Mouse (Mus musculus): ENCODE data around the gene Krtap4-1. TPM values are rescaled to one million over a fixed set of nuclear protein-coding genes. Genes with fewer than 3 reads are reported as not detected.

Gene Krtap4-1
- total RNA-seq, 1 experiment, result not detected

DNA sequence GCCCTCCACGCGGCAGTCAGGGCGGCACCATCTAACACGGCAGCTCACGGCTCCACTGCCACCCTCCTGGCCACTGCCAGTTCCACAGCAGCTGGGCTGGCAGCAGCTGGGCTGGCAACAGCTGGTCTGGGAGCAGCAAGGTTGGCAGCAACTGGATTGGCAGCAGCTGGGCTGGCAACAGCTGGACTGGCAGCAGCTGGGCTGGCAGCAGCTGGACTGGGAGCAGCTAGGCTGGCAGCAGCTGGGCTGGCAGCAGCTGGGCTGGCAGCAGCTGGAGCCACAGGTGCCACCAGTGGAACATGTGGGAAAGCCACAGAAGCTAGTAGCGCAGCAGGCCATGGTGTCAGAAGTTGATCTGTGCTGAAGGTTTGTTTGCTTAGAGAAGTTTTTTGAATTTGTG is 37.1 kb downstream of the Krtap4-1 start, which contains the start of gene Krtap1-3:
Gene Krtap1-3, minus strand, starts transcription at position 359 of the 400 bp plus-strand sequence.
- TF ChIP-seq ZNF384 (IDR thresholded peaks at IDR 0.05; ENCODE audit: low read depth, low read length) (no peak), ZC3H11A (IDR thresholded peaks at IDR 0.05; ENCODE audit: borderline replicate concordance, low read depth, low read length) (no peak), HCFC1 (IDR thresholded peaks at IDR 0.05; ENCODE audit: borderline replicate concordance, insufficient read depth, low read length) (no peak), MAFK (IDR thresholded peaks at IDR 0.05; ENCODE audit: insufficient read depth, low read depth, low read length) (no peak), CHD2 (IDR thresholded peaks at IDR 0.05; ENCODE audit: low read depth, low read length) (no peak)
- Histone ChIP-seq H3K9me3 (ENCODE audit: control insufficient read depth, insufficient read depth, low read depth, low read length) (no peaks in the 10 kb centered on the region), H3K27ac (ENCODE audit: insufficient read depth, low read depth, low read length, poor library complexity, severe bottlenecking) (no peak within 1 kb of the TSS), H3K4me3 (ENCODE audit: insufficient read depth in 1 of 2, low read depth in 1 of 2, low read length in 2 of 2, poor library complexity in 1 of 2, severe bottlenecking in 1 of 2) (no peak within 1 kb of the TSS), H3K36me3 (ENCODE audit: control insufficient read depth, insufficient read depth, low read length, poor library complexity, severe bottlenecking) (no peaks in the 10 kb centered on the region), H3K4me1 (ENCODE audit: control insufficient read depth in 2 of 2, insufficient read depth in 2 of 2, low read length in 2 of 2, poor library complexity in 1 of 2) (no peaks in the 10 kb centered on the region), H3K9ac (ENCODE audit: insufficient read depth, low read depth, low read length, poor library complexity, severe bottlenecking) (no peak within 1 kb of the TSS)
- DNase-seq (ENCODE audit: low read depth, low spot score), result no peak
- in situ Hi-C loops (cut with MboI; ENCODE audit: low sequenced_read_pairs in 2 of 2, unreplicated experiment in 2 of 2), result no loop called here

GRCm38 (mm10) chr11:99585096-99585495 is 42.9 kb downstream of the Krtap4-1 start:
- in situ Hi-C loops (cut with MboI; ENCODE audit: low sequenced_read_pairs in 2 of 2, unreplicated experiment in 2 of 2), result no loop called here
- Histone ChIP-seq H3K9me3 (ENCODE audit: control insufficient read depth, insufficient read depth, low read depth, low read length) (no peaks in the 10 kb centered on the region), H3K27ac (ENCODE audit: insufficient read depth, low read depth, low read length, poor library complexity, severe bottlenecking) (no peak overlapping the region), H3K4me1 (ENCODE audit: control insufficient read depth in 2 of 2, insufficient read depth in 2 of 2, low read length in 2 of 2, poor library complexity in 1 of 2) (no peaks in the 10 kb centered on the region), H3K4me3 (ENCODE audit: insufficient read depth in 1 of 2, low read depth in 1 of 2, low read length in 2 of 2, poor library complexity in 1 of 2, severe bottlenecking in 1 of 2) (no peak overlapping the region), H3K36me3 (ENCODE audit: control insufficient read depth, insufficient read depth, low read length, poor library complexity, severe bottlenecking) (no peaks in the 10 kb centered on the region), H3K9ac (ENCODE audit: insufficient read depth, low read depth, low read length, poor library complexity, severe bottlenecking) (no peak overlapping the region)
- no peak for DNase-seq (ENCODE audit: low read depth, low spot score)
- TF ChIP-seq MAFK (IDR thresholded peaks at IDR 0.05; ENCODE audit: insufficient read depth, low read depth, low read length) (no peak), ZC3H11A (IDR thresholded peaks at IDR 0.05; ENCODE audit: borderline replicate concordance, low read depth, low read length) (no peak), ZNF384 (IDR thresholded peaks at IDR 0.05; ENCODE audit: low read depth, low read length) (no peak), HCFC1 (IDR thresholded peaks at IDR 0.05; ENCODE audit: borderline replicate concordance, insufficient read depth, low read length) (no peak), CHD2 (IDR thresholded peaks at IDR 0.05; ENCODE audit: low read depth, low read length) (no peak)

- no peak for DNase-seq (ENCODE audit: low read depth, low spot score)
- Histone ChIP-seq H3K9ac (ENCODE audit: insufficient read depth, low read depth, low read length, poor library complexity, severe bottlenecking) (no peak within 1 kb of the TSS), H3K4me1 (ENCODE audit: control insufficient read depth in 2 of 2, insufficient read depth in 2 of 2, low read length in 2 of 2, poor library complexity in 1 of 2) (no peaks in the 10 kb centered on the region), H3K4me3 (ENCODE audit: insufficient read depth in 1 of 2, low read depth in 1 of 2, low read length in 2 of 2, poor library complexity in 1 of 2, severe bottlenecking in 1 of 2) (no peak within 1 kb of the TSS), H3K36me3 (ENCODE audit: control insufficient read depth, insufficient read depth, low read length, poor library complexity, severe bottlenecking) (no peaks in the 10 kb centered on the region), H3K27ac (ENCODE audit: insufficient read depth, low read depth, low read length, poor library complexity, severe bottlenecking) (no peak within 1 kb of the TSS), H3K9me3 (ENCODE audit: control insufficient read depth, insufficient read depth, low read depth, low read length) (no peaks in the 10 kb centered on the region)
- no peak for TF ChIP-seq HCFC1 (IDR thresholded peaks at IDR 0.05; ENCODE audit: borderline replicate concordance, insufficient read depth, low read length)
- TF ChIP-seq MAFK (IDR thresholded peaks at IDR 0.05; ENCODE audit: insufficient read depth, low read depth, low read length), result no peak
- no peak for TF ChIP-seq CHD2 (IDR thresholded peaks at IDR 0.05; ENCODE audit: low read depth, low read length)
- TF ChIP-seq ZC3H11A (IDR thresholded peaks at IDR 0.05; ENCODE audit: borderline replicate concordance, low read depth, low read length), result no peak
- no peak for TF ChIP-seq ZNF384 (IDR thresholded peaks at IDR 0.05; ENCODE audit: low read depth, low read length)
- in situ Hi-C loops (cut with MboI; ENCODE audit: low sequenced_read_pairs in 2 of 2, unreplicated experiment in 2 of 2), result no loop called here
These were observed 44.8 kb downstream of the Krtap4-1 start, which contains the start of gene Krtap1-4 for GRCm38 (mm10) chr11:99583245-99583704. TSS of gene Krtap1-4 (minus strand) at chr11:99583654.

GRCm38 (mm10) chr11:99581564-99581963 is 46.5 kb downstream of the Krtap4-1 start:
- Histone ChIP-seq H3K9me3 (ENCODE audit: control insufficient read depth, insufficient read depth, low read depth, low read length) (no peaks in the 10 kb centered on the region), H3K36me3 (ENCODE audit: control insufficient read depth, insufficient read depth, low read length, poor library complexity, severe bottlenecking) (no peaks in the 10 kb centered on the region), H3K27ac (ENCODE audit: insufficient read depth, low read depth, low read length, poor library complexity, severe bottlenecking) (no peak overlapping the region), H3K4me3 (ENCODE audit: insufficient read depth in 1 of 2, low read depth in 1 of 2, low read length in 2 of 2, poor library complexity in 1 of 2, severe bottlenecking in 1 of 2) (no peak overlapping the region), H3K4me1 (ENCODE audit: control insufficient read depth in 2 of 2, insufficient read depth in 2 of 2, low read length in 2 of 2, poor library complexity in 1 of 2) (no peaks in the 10 kb centered on the region), H3K9ac (ENCODE audit: insufficient read depth, low read depth, low read length, poor library complexity, severe bottlenecking) (no peak overlapping the region)
- in situ Hi-C loops (cut with MboI; ENCODE audit: low sequenced_read_pairs in 2 of 2, unreplicated experiment in 2 of 2), result no loop called here
- DNase-seq (ENCODE audit: low read depth, low spot score), result no peak
- no peak for TF ChIP-seq HCFC1 (IDR thresholded peaks at IDR 0.05; ENCODE audit: borderline replicate concordance, insufficient read depth, low read length)
- no peak for TF ChIP-seq CHD2 (IDR thresholded peaks at IDR 0.05; ENCODE audit: low read depth, low read length)
- no peak for TF ChIP-seq MAFK (IDR thresholded peaks at IDR 0.05; ENCODE audit: insufficient read depth, low read depth, low read length)
- TF ChIP-seq ZNF384 (IDR thresholded peaks at IDR 0.05; ENCODE audit: low read depth, low read length), result no peak

GRCm38 (mm10) chr11:99581051-99581450 is 47.0 kb downstream of the Krtap4-1 start:
- H3K4me1 ChIP-seq (ENCODE audit: control insufficient read depth in 2 of 2, insufficient read depth in 2 of 2, low read length in 2 of 2, poor library complexity in 1 of 2), result no peaks in the 10 kb centered on the region
- H3K36me3 ChIP-seq (ENCODE audit: control insufficient read depth, insufficient read depth, low read length, poor library complexity, severe bottlenecking), result no peaks in the 10 kb centered on the region
- DNase-seq (ENCODE audit: low read depth, low spot score), result no peak
- H3K4me3 ChIP-seq (ENCODE audit: insufficient read depth in 1 of 2, low read depth in 1 of 2, low read length in 2 of 2, poor library complexity in 1 of 2, severe bottlenecking in 1 of 2), result no peak overlapping the region
- no peak for TF ChIP-seq ZC3H11A (IDR thresholded peaks at IDR 0.05; ENCODE audit: borderline replicate concordance, low read depth, low read length)
- no peak for TF ChIP-seq MAFK (IDR thresholded peaks at IDR 0.05; ENCODE audit: insufficient read depth, low read depth, low read length)
- no peak for TF ChIP-seq HCFC1 (IDR thresholded peaks at IDR 0.05; ENCODE audit: borderline replicate concordance, insufficient read depth, low read length)
- TF ChIP-seq CHD2 (IDR thresholded peaks at IDR 0.05; ENCODE audit: low read depth, low read length), result no peak
- TF ChIP-seq ZNF384 (IDR thresholded peaks at IDR 0.05; ENCODE audit: low read depth, low read length), result no peak
- no peak overlapping the region for H3K9ac ChIP-seq (ENCODE audit: insufficient read depth, low read depth, low read length, poor library complexity, severe bottlenecking)
- in situ Hi-C loops (cut with MboI; ENCODE audit: low sequenced_read_pairs in 2 of 2, unreplicated experiment in 2 of 2), result no loop called here
- no peaks in the 10 kb centered on the region for H3K9me3 ChIP-seq (ENCODE audit: control insufficient read depth, insufficient read depth, low read depth, low read length)
- no peak overlapping the region for H3K27ac ChIP-seq (ENCODE audit: insufficient read depth, low read depth, low read length, poor library complexity, severe bottlenecking)
